Mouse (Mus musculus) embryonic stem cell, embryonic (primary cell): Measurements from ENCODE around the gene Cd5l.
"Not testable (repeated sequence)": the region's sequence is repeated elsewhere in the genome, so short reads cannot be mapped to it uniquely, and the experiment has no call there.

ENCODE experiments used
- CTCF ChIA-PET, 4 experiments: fragments of 300-600 bp in 2 of 4; fragments of 350-600 bp in 2 of 4; sonication (Branson Sonifier 250); formaldehyde crosslinking; loops; one replicate each; lab custom pipeline; 2022; ENCODE audit warnings: inconsistent platforms in 2 of 4; lab: Charles Lee
- POLR2A ChIA-PET, 4 experiments: fragments of 300-600 bp in 2 of 4; fragments of 350-600 bp in 2 of 4; sonication (Branson Sonifier 250); formaldehyde crosslinking; loops; one replicate each; lab custom pipeline; 2022; ENCODE audit warnings: antibody characterized with exemption in 4 of 4, inconsistent platforms in 1 of 4; lab: Charles Lee

Cd5l gene

DNA sequence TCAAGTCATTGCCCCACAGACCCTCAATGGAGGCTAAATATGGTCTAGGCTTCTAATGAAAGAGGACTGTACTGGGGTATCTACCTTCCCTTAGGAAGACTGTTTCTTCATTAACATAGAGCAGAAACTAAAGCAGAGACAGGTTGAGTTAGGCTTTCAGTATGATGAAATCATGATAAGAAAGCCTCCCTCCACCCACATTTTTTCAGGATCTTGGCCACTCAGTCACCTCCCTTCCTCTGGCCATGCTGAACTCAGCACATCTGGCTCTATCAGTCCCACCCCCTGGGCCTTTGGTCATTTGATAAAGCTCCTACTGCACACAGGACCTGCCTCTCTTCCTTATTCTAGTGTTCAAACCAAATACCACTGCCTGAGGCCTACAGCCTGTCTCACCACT lies at the start of gene Cd5l:
TSS of gene Cd5l (plus strand) at position 301 of the 400 bp plus-strand sequence.
- ChIA-PET CTCF (no interaction called here), POLR2A (no interaction called here)

DNA sequence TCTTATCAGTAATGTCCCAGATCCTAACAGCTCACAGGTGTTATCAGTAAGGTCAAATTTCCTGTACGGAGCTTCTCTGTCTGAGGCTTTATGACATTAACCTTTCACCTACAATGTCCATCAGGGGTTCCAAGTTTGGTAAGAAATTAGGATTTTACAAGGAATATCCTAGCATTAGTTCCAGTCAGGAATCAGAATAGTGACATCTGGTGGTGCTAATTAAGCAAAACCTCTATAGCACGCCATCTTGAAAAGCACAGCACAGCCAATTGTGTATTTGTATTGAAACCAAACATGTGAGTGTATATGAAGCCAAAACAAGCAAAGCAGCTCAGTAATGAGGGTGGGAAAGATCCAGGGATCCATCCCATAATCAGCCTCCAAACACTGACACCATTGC lies 47.8 kb upstream of the Cd5l start:
- ChIA-PET POLR2A (interaction anchor here in 1 of 4 experiments (0.6 kb wide), 2 partner anchors 123 to 226 kb away, joined by 4 to 5 read pairs; no protein-coding TSS in a partner anchor), CTCF (interaction anchor here in 3 of 4 experiments (0.6 to 1.8 kb wide), 5 partner anchors 14 to 279 kb away, joined by 3 to 9 read pairs (median 4); no protein-coding TSS in a partner anchor)

- ChIA-PET CTCF (interaction anchor here (0.6 to 4.4 kb wide), 14 partner anchors 85 to 289 kb away, joined by 3 to 33 read pairs (median 4); no protein-coding TSS in a partner anchor), POLR2A (interaction anchor here in 2 of 4 experiments (0.7 to 1.3 kb wide), 8 partner anchors 14 to 292 kb away, joined by 3 to 4 read pairs (median 3); no protein-coding TSS in a partner anchor)
Observed at GRCm38 (mm10) chr3:87322557-87322956, 35.1 kb upstream of the Cd5l start.

- ChIA-PET CTCF (interaction anchor here (0.6 to 4.4 kb wide), 18 partner anchors 80 to 293 kb away, joined by 3 to 33 read pairs (median 6); no protein-coding TSS in a partner anchor), POLR2A (interaction anchor here in 1 of 4 experiments (1.2 kb wide), 1 partner anchor 16 kb away, joined by 4 read pairs; no protein-coding TSS in a partner anchor)
Observed at GRCm38 (mm10) chr3:87323778-87324177, 33.9 kb upstream of the Cd5l start.

DNA sequence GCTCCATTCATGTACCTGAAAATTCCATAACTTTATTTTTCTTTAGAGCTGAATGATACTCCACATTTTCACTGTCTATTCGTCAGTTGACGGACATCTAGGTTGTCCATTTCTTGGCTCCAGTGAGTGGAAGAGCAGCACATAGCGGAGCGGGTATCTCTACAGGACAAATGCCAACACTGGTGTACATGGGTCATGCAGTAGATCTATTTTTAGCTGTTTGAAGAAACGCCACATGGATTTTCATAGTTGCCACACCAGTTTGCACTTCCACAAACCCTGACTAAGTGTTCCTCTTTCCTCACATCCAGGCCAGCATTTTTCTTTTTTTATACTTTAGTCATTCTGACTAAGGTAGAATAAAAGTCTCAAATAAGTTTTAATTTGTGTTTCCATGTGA lies 19.8 kb upstream of the Cd5l start:
- POLR2A ChIA-PET, result no interaction called here
- CTCF ChIA-PET, result interaction anchor here in 1 of 4 experiments (0.6 kb wide), 1 partner anchor 1242 kb away, joined by 3 read pairs; no protein-coding TSS in a partner anchor

GRCm38 (mm10) chr3:87350992-87351391 lies 6.7 kb upstream of the Cd5l start:
- POLR2A ChIA-PET, result not testable (repeated sequence)
- CTCF ChIA-PET, result interaction anchor here in 1 of 4 experiments (0.6 kb wide), 1 partner anchor 52 kb away, joined by 3 read pairs; no protein-coding TSS in a partner anchor

DNA sequence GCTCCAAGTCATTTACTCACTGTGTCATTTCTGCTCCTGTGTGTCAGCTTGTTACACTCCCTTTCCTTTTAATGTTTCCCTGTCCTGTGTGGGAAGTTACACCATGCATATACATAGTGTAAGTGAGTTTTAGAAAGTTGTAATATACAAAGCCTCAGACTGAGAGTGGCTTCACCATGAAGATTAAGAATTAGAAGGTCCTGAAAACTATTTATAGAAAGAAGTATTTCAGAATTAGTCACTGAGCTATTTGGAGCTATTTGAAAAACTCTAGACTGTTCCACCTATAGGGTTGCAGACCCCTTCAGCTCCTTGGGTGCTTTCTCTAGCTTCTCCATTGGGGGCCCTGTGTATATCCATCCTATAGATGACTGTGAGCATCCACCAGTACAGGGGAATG lies 1.5 kb downstream of the Cd5l start:
- ChIA-PET POLR2A (no interaction called here), CTCF (no interaction called here)

GRCm38 (mm10) chr3:87360466-87360865 lies 2.8 kb downstream of the Cd5l start:
- ChIA-PET CTCF (interaction anchor here in 1 of 4 experiments (0.7 kb wide), 1 partner anchor 187 kb away, joined by 5 read pairs; no protein-coding TSS in a partner anchor), POLR2A (interaction anchor here in 2 of 4 experiments (0.6 to 0.7 kb wide), 2 partner anchors 149 to 318 kb away, joined by 4 read pairs; no protein-coding TSS in a partner anchor)

DNA sequence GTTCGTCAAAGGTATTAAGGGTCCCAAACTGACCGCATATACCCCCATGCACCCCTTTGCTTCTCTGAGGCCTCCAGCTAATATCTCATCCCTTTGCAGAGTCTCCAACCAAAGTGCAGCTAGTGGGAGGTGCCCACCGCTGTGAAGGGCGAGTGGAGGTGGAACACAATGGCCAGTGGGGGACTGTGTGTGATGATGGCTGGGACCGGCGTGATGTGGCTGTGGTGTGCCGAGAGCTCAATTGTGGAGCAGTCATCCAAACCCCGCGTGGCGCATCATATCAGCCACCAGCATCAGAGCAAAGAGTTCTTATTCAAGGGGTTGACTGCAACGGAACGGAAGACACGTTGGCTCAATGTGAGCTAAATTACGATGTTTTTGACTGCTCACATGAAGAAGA lies 8.0 kb downstream of the Cd5l start:
- POLR2A ChIA-PET, result no interaction called here
- CTCF ChIA-PET, result interaction anchor here in 1 of 4 experiments (1.3 kb wide), 1 partner anchor 45 kb away, joined by 5 read pairs; no protein-coding TSS in a partner anchor

GRCm38 (mm10) chr3:87367511-87367910 lies 9.8 kb downstream of the Cd5l start:
- ChIA-PET POLR2A (no interaction called here), CTCF (no interaction called here)

- ChIA-PET CTCF (interaction anchor here in 1 of 4 experiments (0.7 kb wide), 1 partner anchor 212 kb away, joined by 3 read pairs; no protein-coding TSS in a partner anchor), POLR2A (no interaction called here)
Observed at GRCm38 (mm10) chr3:87369181-87369580, 11.5 kb downstream of the Cd5l start.

- ChIA-PET POLR2A (no interaction called here), CTCF (interaction anchor here in 3 of 4 experiments (0.6 to 2.3 kb wide), 3 partner anchors 30 to 35 kb away, joined by 3 to 8 read pairs (median 4); no protein-coding TSS in a partner anchor)
Observed at GRCm38 (mm10) chr3:87376195-87377165, 18.8 kb downstream of the Cd5l start, which contains the start of gene Fcrl1. Gene Fcrl1, plus strand, starts transcription at chr3:87376387.

- POLR2A ChIA-PET, result no interaction called here
- CTCF ChIA-PET, result interaction anchor here in 3 of 4 experiments (0.6 to 2.3 kb wide), 4 partner anchors 29 to 295 kb away, joined by 3 to 8 read pairs (median 4); no protein-coding TSS in a partner anchor
Observed at GRCm38 (mm10) chr3:87377228-87377627, 19.5 kb downstream of the Cd5l start.

DNA sequence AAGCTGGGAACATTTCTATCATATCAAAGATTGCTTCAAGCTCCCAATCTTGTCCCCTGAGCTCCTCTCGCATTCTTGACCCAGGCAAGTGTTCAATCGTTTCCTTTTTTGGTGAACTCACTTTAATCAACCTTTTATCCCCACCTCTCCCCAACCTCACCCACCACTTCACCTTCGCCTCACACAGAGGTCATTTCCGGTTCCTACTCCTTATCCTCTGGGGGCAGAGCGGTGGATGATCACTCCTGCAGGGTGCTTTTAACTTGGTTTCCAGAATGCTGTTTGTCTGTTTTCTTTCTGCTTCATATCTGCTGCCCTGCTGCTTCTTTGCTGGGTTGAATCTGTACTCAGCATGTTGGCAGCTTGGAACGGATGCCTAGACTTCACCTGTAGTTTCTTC lies 20.0 kb downstream of the Cd5l start:
- CTCF ChIA-PET, result interaction anchor here in 2 of 4 experiments (1.4 to 2.3 kb wide), 3 partner anchors 31 to 296 kb away, joined by 3 to 8 read pairs (median 4); no protein-coding TSS in a partner anchor
- POLR2A ChIA-PET, result interaction anchor here in 1 of 4 experiments (0.7 kb wide), 2 partner anchors 30 to 121 kb away, joined by 3 to 4 read pairs; no protein-coding TSS in a partner anchor

DNA sequence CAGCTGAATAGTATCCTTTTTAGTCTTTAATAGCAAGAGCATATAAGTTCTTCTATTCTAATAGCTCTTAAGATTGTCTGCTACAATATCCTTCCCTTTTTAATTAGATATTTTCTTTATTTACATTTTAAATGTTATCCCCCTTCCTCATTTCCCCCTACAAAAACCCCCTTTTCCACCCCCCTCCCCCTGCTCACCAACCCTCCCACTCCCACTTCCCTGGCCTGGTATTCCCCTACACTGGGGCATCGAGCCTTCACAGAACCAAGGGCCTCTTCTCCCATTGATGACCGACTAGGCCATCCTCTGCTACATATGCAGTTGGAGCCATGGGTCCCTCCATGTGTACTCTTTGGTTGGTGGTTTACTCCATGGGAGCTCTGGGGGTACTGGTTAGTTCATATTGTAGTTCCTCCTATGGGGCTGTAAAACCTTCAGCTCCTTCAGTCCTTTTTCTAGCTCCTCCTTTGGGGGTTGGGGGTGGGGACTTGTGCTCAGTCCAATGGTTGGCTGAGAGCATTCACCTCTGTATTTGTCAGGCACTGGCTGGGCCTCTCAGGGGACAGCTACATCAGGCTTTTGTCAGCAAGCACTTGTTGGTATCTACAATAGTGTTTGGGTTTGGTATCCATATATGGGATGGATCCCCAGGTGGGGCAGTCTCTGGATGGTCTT lies 22.1 kb downstream of the Cd5l start:
- CTCF ChIA-PET, result interaction anchor here in 1 of 4 experiments (1.0 kb wide), 1 partner anchor 28 kb away, joined by 3 read pairs; no protein-coding TSS in a partner anchor
- POLR2A ChIA-PET, result not testable (repeated sequence)

GRCm38 (mm10) chr3:87381806-87382712 lies 24.4 kb downstream of the Cd5l start:
- CTCF ChIA-PET, result no interaction called here
- POLR2A ChIA-PET, result no interaction called here

- ChIA-PET CTCF (interaction anchor here in 1 of 4 experiments (1.5 kb wide), 1 partner anchor 25 kb away, joined by 3 read pairs; no protein-coding TSS in a partner anchor), POLR2A (interaction anchor here in 1 of 4 experiments (0.6 kb wide), 1 partner anchor 825 kb away, joined by 5 read pairs; no protein-coding TSS in a partner anchor)
Observed at GRCm38 (mm10) chr3:87383308-87383707, 25.6 kb downstream of the Cd5l start.
